Mouse (Mus musculus) brain, embryonic 14.5 days (tissue): Measurements from ENCODE around the gene Phf3.

Source experiments
- CTCF ChIP-seq: fragments of 200-500 bp; IDR thresholded peaks from 2 replicates; pipeline ENCODE4 v1.5.1; 2012; ENCODE audit warnings: inconsistent platforms, mild to moderate bottlenecking, moderate library complexity, borderline replicate concordance; ENCODE audit not compliant: insufficient read depth, insufficient read length; ENCODE audit errors: extremely low read depth
- POLR2A ChIP-seq: fragments of 200-500 bp; IDR thresholded peaks from 2 replicates; pipeline ENCODE4 v1.6.1; 2012; ENCODE audit warnings: mild to moderate bottlenecking, inconsistent platforms, borderline replicate concordance; ENCODE audit not compliant: poor library complexity, insufficient read depth, insufficient read length, severe bottlenecking; ENCODE audit errors: extremely low read depth

DNA sequence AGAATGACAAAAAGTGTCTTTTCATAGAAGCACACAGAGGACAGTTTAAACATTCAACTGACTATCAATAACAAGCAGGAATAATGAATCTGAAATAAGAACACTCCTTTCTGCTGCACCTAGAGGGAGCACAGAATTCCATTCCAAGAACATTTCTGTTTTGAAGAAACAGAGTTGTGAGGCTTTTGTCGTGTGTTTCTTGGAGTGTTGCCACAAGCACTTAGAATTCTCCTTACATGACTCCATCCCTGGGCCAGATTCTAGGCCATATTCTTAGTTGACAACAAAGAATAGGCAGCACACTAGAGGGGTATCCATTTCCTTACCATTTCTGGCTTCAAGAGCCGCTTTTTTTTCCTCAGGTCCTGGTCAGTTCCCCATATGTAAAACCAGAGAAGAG lies 97.5 kb downstream of the Phf3 start:
- TF ChIP-seq CTCF (no peak), POLR2A (no peak)
